16 mouse cellular contexts compared by ENCODE assay signal in the genomic region with DNA sequence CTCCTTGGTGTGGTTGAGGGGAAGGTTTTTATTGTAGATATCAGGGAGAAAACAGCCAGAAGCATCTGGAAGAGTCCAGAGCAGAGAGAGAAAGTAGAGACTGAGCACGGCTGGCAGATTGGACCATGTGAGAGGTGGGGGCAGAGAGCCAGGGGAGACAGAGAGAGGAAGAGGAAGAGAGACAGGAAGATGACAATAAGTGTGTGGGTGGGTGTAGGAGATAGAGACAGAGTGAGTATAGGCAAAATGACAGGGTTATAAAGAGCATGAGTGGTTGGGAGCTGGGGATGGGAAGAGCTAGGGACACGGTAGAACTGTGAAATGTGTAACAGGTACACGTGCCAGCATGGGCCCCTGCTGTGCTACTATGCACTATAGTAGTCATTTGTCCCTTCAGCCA.
"Had no signal": no experiment of that assay in that cellular context is flagged by ENCODE, and none has a peak within 500 bp of the region (broad histone marks: within the 10 kb centered on the region; RNA-seq: fewer than 3 reads in every experiment).

No protein-coding gene starts in this region.

- H3K4me3 ChIP-seq: left cerebral cortex, adult 2 months; limb, embryonic 10.5 days; liver, embryonic 15.5 days; midbrain, embryonic 12.5 days had no signal

- ATAC-seq: lung, postnatal 0 days had no signal

- H3K27ac ChIP-seq: kidney, postnatal 0 days; left cerebral cortex, adult 2 months; limb, embryonic 10.5 days; liver, embryonic 15.5 days; midbrain, embryonic 12.5 days had no signal

- H3K4me2 ChIP-seq: liver, embryonic 15.5 days; midbrain, embryonic 12.5 days had no signal

- H3K27me3 ChIP-seq: midbrain, embryonic 12.5 days had no signal

- DNase-seq: kidney, adult 11 months; kidney, adult 9 months; kidney, postnatal 36 days; layer of hippocampus, adult 9-11 months; lung, adult 2 months; lung, postnatal 36 days; right cerebral cortex, adult 18-20 months; right cerebral cortex, postnatal 25 days; thymus, adult 18-20 months; thymus, postnatal 14 days had no signal

- H3K9ac ChIP-seq: liver, embryonic 15.5 days; midbrain, embryonic 12.5 days had no signal

- H3K9me3 ChIP-seq: limb, embryonic 10.5 days; liver, embryonic 15.5 days; midbrain, embryonic 12.5 days had no signal

- H3K36me3 ChIP-seq: limb, embryonic 10.5 days; liver, embryonic 15.5 days; midbrain, embryonic 12.5 days had no signal
